In the genomic region with DNA sequence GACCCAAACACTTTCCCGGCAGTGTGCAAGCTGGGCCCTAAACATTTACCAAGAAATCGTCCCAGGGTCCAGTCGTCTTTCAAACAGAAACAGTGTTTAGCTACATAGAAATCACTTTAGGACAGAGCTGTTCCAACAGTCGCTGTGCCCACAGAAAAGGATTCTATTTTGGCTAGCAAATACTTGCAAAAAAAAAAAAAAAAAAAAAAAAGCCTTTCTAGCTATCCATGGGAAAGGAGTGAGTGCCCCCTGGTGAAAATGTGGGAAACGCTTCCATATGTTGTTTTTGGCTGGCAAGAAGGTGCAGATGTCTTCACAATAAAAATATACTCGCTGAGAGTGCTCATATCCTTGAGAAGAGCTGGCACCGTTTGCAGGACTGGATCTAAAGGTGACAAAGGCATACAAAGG, we compare ENCODE assay signal across 8 mouse cellular contexts.
DNase-seq lines count a peak whose midpoint lies in the region; ATAC-seq lines count a peak whose summit lies in the region.

No protein-coding gene starts in this region.

- H3K4me3 ChIP-seq in heart, embryonic 12.5 days: no peak overlapping the region
- H3K4me3 ChIP-seq in midbrain, embryonic 12.5 days: no peak overlapping the region

- 33% methylated on average over 7 of the region's 7 CpGs for WGBS in heart, embryonic 12.5 days
- WGBS in midbrain, embryonic 12.5 days: 18% methylated on average over 7 of the region's 7 CpGs

- ATAC-seq in heart, embryonic 12.5 days (ENCODE audit: insufficient number of reproducible peaks, low FRiP score): no peak
- ATAC-seq in frontal cortex, adult (ENCODE audit: low TSS enrichment): peak; percentile 94
- no peak for ATAC-seq in midbrain, embryonic 12.5 days (ENCODE audit: low FRiP score, low read depth)
- ATAC-seq in CD4-positive, CD25-positive, alpha-beta regulatory T cell, adult 4 months: no peak

- no peak overlapping the region for H3K9ac ChIP-seq in heart, embryonic 12.5 days
- no peak overlapping the region for H3K9ac ChIP-seq in midbrain, embryonic 12.5 days (replicated peaks)

- H3K4me2 ChIP-seq in heart, embryonic 12.5 days: no peak overlapping the region
- peak overlapping the region; percentile 22 for H3K4me2 ChIP-seq in midbrain, embryonic 12.5 days (replicated peaks)

- H3K27me3 ChIP-seq in heart, embryonic 12.5 days (replicated peaks): no peaks in the 10 kb centered on the region
- no peaks in the 10 kb centered on the region for H3K27me3 ChIP-seq in midbrain, embryonic 12.5 days

- H3K4me1 ChIP-seq in heart, embryonic 12.5 days (replicated peaks): 0 out of 2 replicates have a peak, but pooled peaks cover 3% of the 10 kb centered on the region
- peaks cover 21% of the 10 kb centered on the region for H3K4me1 ChIP-seq in midbrain, embryonic 12.5 days

- DNase-seq in heart, adult 18-20 months: peak; percentile 9 to 33
- peak; percentile 43 for DNase-seq in cerebellum, adult 8-10 months
- peak; percentile 48 for DNase-seq in layer of hippocampus, adult 9-10 months (ENCODE audit: low spot score)
- DNase-seq in spleen, postnatal 4 days (ENCODE audit: low spot score in 2 of 2): no peak

- H3K9me3 ChIP-seq in heart, embryonic 12.5 days (replicated peaks): peaks cover 8% of the 10 kb centered on the region; the same call in 1 of the 2 replicates
- H3K9me3 ChIP-seq in midbrain, embryonic 12.5 days: peaks cover 11% of the 10 kb centered on the region; the same call in 1 of the 2 replicates

- H3K27ac ChIP-seq in heart, embryonic 12.5 days (ENCODE audit: poor library complexity, severe bottlenecking): no peak overlapping the region
- H3K27ac ChIP-seq in midbrain, embryonic 12.5 days (replicated peaks): peak overlapping the region; percentile 65

- no peaks in the 10 kb centered on the region for H3K36me3 ChIP-seq in heart, embryonic 12.5 days
- H3K36me3 ChIP-seq in midbrain, embryonic 12.5 days: no peaks in the 10 kb centered on the region

Comparison
In these comparisons a context has a peak if more than half of its experiments do, and no peak if none do; other contexts are left out.
1. DNase-seq: peak in heart, adult 18-20 months (2 of 2), cerebellum, adult 8-10 months (single experiment) and layer of hippocampus, adult 9-10 months (single experiment); none in spleen, postnatal 4 days (0 of 2).